Mouse (Mus musculus): ENCODE results near the gene Dnajc22.
"Not testable (repeated sequence)": the region's sequence is repeated elsewhere in the genome, so short reads cannot be mapped to it uniquely, and the experiment has no call there.

Gene Dnajc22

DNA sequence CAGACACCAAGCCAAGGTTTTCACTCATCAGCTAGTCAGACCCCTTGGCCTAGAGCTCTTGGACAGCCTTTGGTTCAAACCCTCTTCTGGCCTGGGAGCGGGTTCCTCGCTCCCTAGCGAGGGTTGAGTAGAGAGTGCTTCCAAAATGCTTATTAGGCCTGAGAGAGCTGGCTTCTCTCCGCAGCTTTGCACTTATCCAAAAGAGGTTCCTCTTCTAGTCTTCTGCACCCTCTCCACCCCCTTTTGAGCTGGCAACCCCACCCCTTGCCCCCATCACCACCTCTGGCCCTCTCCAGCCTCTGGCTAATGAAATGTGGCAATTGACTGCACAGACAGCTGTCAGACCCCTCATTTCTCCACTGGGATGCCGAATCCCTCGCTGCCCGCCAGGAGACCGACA is at the start of gene Dnajc22:
Gene Dnajc22 (plus strand): TSS at position 301 of the 400 bp plus-strand sequence.
- no peak for DNase-seq (ENCODE audit: low spot score in 2 of 2)

DNA sequence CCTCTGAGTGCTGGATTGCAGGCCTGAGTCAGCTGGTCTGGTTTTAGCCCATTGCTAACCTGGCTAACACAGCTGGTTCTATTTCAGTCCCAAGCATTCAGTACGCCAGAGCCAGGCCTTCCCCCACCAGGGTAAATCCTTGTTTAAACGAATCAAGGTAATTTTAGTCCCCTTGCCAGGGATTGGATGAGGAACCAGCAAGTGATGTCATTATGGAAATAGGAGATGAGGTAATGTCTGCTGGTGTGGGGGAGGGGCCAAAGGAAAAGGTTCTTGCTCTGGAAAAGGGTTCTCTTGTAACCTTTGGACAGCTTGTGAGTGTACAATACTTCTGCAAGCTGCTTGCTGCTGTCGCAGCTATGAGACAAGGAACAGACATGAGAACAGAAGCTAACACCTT is 48.1 kb upstream of the Dnajc22 start:
- no peak for DNase-seq (ENCODE audit: low spot score in 2 of 2)

DNA sequence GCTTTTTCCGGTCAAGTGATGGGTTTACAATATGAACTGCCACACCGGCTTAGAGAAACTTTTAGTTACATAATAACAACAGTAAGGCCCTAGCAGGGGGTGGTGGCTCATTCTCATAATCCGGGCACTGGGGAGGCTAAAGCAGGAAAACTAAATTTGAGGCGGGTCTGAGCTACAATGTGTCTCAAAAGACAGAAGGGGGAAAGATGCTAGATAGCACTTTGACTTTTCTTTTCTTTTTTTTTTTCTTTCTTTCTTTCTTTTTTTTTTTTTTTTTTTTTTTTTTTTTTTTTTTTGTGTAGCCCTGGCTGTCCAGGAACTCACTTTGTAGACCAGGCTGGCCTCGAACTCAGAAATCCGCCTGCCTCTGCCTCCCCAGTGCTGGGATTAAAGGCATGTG is 47.2 kb upstream of the Dnajc22 start:
- not testable (repeated sequence) for DNase-seq (ENCODE audit: low spot score in 2 of 2)

DNA sequence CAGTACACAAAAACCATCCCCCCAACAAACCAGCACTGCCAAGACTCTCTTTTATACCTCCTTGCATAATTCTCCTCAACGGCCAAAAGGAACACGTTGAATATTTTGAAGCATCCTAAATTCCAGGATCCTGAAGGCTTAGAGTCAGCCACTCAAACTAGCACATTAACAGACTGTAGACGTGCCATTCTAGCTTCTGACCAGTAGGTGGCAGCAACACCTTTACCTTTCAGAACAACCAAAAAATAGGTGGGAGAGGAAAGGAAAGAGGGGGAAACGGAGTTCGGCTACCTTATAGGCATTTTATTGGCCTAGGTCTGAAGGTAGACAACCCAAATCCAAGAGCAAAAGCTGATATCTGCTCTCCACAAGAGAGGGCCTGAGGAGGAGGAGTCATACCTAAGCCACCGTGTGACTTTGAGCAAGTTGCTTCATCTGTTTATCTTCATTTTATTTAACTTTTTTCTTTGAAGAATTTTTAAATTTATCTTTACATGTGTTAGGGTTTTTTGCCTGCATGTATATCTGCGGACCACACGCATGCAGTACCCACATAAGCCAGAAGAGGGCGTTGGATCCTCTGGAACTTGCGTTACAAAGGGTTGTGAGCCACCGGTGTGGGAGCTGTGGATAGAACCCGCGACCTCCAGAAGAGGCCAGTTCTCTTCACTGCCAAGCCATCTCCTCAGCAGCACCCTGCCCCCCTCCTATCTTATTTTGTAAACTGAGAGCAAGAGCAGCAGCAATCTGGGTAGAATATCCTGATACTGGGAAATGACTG is 43.3 kb upstream of the Dnajc22 start:
- peak; percentile 42 to 47 for DNase-seq (ENCODE audit: low spot score in 2 of 2)

DNA sequence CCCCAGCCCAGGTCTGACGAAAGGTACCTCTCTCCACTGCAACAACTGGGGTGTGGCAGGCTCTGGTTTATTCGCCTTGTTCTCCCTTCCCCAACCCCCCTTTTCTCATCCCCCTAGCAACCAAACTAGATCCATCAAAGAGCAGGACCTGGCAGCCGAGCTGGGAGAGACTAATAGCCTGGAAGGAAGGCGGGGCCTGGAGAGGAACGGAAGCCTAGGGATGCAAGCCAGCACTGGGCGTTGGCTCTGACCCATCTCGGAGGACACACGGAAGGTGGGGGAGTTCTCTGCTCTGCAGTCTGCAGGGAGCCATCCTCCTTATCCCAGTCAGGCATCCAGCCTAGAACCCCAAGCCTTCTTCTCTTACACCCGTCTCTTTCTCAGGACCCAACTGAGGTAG is 39.6 kb upstream of the Dnajc22 start:
- DNase-seq (ENCODE audit: low spot score in 2 of 2) = no peak

DNA sequence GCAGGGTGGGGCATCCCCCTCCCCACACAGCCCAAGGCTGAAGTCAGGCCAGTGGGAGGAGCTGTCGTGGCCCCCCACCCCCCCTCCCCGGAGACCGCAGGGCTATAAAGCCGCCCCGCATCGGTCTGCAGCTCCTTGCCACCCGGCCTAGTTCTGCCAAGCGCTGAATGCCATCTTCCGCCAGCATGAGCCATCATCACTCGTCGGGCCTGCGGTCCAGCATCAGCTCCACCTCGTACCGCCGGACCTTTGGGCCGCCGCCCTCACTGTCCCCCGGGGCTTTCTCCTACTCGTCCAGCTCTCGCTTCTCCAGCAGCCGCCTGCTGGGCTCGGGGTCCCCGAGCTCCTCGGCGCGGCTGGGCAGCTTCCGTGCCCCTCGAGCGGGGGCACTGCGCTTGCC is 37.9 kb upstream of the Dnajc22 start, which contains the start of gene Prph:
Gene Prph (plus strand): TSS at position 135 of the 400 bp plus-strand sequence.
- no peak for DNase-seq (ENCODE audit: low spot score in 2 of 2)

DNA sequence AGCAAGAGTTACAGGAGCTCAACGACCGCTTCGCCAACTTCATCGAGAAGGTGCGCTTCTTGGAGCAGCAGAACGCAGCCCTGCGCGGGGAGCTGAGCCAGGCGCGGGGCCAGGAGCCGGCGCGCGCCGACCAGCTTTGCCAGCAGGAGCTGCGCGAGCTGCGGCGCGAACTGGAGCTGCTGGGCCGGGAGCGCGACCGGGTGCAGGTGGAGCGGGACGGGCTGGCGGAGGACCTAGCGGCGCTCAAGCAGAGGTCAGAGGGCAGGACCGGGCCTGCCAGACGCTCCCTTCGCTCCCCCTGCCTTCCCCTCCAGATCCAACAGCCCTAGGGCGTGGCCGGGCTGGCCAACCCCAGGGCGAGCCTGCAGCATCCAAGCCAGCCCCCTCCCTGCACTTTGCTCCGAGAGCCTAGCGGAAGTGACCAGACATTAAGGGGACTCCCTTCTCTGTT is 37.4 kb upstream of the Dnajc22 start:
- no peak for DNase-seq (ENCODE audit: low spot score in 2 of 2)

DNA sequence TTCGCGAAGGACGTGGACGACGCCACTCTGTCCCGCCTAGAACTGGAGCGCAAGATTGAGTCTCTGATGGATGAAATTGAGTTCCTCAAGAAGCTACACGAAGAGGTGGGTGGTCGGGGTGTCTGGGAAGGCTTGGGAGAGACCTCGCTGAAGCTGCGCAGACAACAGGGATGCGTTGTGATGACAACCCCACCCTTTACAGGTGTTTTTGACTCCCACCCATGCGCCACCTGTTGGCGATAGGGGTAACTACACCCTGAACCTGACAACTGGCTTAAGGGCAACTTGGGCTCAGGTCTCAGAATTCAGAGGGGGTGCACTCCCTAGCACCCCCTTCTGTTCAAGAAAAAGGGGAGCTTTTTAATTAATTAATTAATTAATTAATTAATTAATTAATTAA is 36.6 kb upstream of the Dnajc22 start:
- no peak for DNase-seq (ENCODE audit: low spot score in 2 of 2)

DNA sequence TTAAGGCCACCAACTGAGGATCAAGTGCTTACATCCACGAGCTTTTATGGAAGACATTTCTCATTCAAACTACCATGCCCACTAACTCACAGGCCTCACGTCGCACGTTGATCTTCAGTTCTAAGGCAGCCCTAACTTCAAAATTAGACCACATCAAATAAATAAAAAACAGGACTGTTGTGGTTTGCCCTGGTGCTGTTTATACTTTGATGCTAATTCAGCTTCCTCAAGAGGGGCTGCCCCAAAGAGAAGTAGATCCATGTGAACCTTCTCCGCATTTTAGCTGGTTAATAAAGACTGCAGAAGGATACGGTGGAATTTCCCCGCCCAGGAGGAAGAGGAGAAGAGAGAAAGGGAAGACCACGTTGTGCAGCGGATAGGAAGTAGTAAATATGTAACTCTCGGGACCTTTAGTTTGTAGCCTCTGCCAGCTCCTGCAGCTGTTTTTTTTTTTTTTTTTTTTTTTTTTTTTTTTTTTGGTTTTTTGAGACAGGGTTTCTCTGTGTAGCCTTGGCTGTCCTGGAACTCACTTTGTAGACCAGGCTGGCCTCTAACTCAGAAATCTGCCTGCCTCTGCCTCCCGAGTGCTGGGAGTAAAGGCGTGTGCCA is 27.3 kb upstream of the Dnajc22 start:
- DNase-seq (ENCODE audit: low spot score in 2 of 2) = no peak

DNA sequence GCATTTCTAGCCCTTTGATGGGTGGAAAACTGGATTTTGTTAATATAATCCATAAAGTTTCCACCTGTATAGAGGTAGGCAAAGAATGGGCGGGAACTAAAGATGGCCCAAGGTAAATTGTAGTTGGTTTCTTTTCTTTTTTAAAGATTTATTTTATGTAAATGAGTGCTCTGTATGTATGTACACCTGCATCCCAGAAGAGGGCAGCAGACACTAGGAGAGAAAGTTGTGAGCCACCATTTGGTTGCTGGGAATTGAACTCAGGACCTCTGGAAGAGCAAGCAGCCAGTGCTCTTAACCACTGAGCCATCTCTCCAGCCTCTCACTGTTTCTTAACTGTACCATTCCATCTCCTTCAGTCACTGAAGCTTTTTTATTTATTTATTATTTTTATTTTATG is 21.0 kb upstream of the Dnajc22 start:
- no peak for DNase-seq (ENCODE audit: low spot score in 2 of 2)

DNA sequence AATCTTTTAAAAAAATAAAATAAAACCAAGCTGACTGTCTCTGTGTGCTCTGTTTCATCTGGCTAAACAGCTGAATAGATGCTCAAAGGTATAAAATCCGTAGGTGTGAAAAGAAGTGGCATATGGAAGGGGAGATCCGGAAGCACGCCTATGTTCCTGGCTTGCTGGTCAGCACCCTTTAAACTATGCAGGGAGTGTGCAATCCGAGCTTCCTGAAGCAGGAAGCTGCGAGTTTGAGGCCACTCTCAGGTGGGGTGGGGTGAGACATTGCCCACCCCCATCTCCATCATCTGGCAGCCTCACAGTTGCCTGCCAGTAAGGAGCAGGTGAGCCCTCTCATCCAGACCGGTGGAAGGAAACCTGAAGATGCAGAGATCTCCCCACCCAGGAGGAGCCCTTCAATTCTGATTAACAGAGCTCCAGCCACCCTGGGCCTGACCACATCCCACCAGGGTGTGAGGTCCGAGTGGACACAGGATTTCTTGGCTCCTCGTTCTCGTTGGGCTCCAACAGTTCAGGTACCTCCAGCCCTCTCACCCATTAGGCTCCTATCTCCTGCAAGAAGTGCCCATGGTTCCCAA is 18.9 kb upstream of the Dnajc22 start, which contains the start of gene Troap:
Gene Troap (plus strand): TSS at position 557 of the 581 bp plus-strand sequence.
- no peak for DNase-seq (ENCODE audit: low spot score in 2 of 2)

DNA sequence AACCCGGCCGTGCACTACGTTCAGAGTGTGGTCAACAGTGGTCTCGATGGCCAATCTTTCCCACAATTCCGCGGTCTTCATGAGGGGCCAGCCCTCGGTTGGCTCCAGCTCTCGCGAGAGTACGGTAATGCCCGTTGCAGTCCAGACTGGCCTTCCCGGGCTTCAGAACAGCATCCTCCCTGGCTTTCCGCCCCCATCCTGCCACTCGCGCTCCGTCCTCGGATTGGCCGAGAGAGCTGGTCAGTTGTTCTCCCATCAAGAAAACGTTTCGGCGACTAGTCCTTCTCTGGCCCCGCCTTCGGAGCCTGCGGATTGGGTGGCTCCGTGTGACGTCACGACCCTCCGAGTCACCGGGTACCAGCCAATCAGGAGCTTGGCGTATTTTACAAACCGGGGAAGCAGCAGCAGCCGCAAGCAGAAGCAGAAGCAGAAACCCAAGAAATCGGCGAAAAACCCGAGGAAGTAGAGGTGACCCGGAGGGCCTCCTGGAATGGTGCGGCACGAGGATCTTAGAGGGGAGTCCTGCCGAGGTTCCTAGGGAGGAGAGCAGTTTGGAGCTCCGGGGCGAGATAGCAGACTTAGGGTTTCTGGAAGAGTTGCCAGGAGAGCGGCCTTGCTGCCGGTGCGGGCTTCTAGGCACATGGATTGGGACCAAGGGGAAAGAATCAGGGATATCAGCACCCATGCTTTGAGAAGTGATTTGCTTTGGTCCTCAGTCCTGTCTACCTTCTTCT is 18.2 kb upstream of the Dnajc22 start:
- DNase-seq (ENCODE audit: low spot score in 2 of 2) = peak; percentile 96 to 98

DNA sequence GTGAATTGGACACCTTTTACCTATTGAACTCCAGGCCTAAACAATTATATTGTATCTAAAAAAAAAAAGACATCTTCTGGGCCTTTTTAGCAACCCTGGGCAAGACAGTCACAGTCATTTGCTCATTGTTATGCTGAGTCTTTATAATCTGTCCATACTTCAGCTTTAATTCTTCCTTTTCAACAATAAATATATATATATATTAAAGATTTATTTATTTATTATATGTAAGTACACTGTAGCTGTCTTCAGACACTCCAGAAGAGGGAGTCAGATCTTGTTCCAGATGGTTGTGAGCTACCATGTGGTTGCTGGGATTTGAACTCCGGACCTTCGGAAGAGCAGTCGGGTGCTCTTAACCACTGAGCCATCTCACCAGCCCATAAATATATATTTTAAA is 17.0 kb upstream of the Dnajc22 start:
- DNase-seq (ENCODE audit: low spot score in 2 of 2) = not testable (repeated sequence)

DNA sequence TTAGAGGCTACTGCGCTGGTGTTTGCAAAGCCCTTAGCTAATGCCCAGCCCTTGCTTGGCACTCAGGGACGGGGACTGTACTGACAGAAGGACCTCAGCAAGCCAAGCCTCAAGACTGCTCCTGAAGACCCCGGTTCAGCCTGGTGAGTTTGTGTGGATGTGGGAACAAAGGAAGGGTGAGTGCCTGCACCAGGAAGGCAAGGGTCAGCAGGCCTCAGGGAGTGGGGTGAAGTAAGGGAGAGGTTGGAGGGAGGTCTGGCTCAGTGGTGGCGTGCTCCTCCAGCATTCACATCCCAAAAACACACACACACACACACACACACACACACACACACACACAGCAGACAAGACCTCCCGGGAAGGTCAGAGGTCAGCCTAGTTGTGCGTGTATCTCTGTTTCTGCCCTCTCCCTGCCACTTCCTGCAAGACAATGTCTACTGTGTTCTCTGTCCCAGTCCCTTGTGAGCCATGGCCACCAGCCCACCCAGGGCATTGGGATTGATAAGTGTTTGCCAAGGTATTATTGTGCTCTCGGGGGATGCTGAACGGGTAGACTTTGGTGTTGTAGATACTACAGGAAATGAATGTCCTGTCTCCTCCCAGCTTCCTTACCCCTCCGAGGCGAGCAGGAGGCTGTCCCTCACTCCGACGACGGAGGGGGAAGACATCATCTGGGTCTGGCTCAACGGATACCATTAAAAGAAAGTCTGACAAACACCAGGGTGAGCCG is 14.6 kb upstream of the Dnajc22 start:
- DNase-seq (ENCODE audit: low spot score in 2 of 2) = no peak

DNA sequence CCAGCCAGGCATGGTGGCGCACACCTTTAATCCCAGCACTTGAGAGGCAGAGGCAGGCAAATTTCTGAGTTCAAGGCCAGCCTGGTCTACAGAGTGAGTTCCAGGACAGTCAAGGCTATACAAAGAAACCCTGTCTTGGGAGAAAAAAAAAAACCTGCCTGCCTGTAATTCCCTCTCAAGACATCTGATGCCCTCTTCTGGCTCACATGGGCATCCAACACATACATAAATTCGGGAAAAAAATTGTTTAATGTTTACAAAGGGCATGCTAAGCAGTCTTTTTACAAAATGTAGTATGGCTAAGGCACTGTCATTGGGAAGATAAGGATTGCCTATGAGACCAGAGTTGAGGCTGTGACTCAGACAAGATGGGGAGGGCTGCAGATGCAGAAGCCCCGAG is 13.2 kb upstream of the Dnajc22 start:
- DNase-seq (ENCODE audit: low spot score in 2 of 2) = no peak

DNA sequence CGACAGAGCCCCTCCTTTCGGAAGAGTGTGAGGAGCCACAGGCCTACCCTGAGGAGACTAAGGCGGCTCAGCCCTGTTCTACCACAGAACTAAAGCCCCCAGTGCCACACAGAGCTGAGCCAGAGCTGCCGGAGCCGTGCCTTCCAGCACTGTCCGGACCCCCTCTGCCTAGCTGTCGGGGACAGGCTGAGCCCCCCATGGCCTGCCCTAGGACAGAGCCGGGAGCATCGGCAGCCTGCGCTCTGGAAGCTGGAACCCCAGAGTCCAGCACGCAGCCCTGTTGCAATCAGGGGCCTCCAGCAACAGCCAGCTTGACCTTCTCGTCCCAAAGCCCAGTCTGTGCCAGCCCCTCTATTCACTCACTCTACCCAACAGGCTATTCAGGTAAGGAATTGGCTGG is 10.6 kb upstream of the Dnajc22 start:
- DNase-seq (ENCODE audit: low spot score in 2 of 2) = no peak

DNA sequence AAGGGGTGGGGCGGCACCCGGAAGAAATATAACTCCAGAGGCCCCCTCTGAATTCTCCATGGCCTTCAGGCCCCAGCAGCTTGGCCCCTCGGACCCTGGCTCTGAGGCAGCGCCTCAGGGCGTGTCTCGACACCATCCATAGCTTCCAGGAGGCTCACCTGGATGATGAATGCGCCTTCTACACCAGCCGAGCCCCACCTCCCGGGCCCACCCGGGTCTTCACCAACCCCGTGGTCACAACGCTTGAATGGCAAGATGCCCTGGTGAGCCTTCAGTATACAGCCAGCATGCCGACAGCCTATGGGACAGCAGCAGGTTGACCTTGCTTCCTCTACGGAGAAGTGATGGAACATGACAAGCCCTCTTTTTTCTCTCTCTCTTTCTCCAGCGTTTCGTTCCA is 10.1 kb upstream of the Dnajc22 start:
- no peak for DNase-seq (ENCODE audit: low spot score in 2 of 2)

DNA sequence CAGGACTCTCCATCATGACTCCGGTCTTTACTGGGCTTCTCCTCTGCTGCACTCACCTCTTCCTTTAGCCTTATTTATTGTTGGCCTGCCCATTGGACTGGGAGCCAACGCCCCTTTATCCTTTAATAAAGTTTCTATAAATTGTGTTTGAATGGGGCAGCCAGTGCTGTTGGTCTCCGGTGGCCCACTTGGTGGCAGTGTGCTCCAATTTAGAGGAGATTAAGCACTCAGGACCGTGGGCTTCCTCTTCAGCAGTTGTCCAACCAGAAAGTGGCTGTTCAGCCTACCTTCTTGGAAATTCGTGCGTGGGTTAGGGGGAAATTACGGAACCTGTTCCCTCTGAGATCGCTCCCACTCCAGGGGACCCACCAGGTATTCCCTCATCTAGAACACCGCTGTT is 9.7 kb upstream of the Dnajc22 start:
- DNase-seq (ENCODE audit: low spot score in 2 of 2) = no peak

DNA sequence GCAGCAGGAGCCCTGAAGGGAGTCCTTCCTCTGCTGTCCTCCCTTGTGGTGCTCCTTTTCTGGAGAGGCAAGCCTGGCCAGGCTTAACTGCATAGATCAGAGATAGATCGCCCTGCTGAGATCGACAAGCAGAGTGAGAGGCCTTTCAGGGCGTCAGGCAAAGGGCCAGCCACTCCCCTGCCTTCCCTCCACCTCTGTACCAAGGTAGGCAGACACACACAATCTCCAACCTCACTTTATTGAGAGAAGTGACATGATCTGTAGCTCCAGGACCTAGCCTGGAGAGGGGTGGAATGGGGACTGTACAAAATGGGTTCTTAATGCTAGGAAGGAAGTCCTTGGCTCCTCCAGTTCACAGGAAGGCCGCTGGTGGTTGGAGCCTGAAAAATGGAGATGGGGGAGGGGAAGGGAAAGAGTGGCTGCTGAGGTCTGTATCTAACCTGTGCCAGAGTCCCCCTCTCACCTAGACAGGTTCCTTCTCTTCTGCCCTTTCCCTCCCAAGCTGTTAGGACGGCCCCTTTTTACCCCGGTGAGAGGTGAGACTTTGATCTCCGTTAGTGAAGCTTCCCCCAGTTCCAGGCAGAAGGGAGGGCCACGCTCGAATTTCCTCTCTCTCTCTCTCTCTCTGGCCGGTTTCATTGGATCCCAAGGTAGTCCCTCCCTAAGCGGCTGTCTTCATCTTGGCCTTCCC is 9.0 kb upstream of the Dnajc22 start:
- DNase-seq (ENCODE audit: low spot score in 2 of 2) = no peak

DNA sequence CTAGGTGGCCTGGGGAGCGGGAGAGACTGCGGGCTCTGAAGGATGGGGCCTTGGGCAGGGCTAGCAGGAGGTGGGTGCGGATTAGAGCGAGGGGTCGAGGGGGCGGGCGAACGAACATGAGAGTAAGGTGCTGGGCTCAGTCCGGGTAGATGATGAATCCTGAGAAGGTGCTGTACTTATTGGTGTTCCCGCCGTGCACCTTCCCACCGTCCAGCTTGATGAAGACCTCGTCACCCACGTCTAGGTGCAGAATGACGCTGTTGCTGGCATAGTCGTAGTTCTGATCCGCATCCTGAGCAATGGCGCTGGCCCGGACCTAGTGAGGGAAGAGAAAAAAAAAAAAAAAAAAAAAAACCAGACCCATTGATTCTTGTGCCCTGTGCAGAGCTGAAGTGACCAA is 8.4 kb upstream of the Dnajc22 start:
- DNase-seq (ENCODE audit: low spot score in 2 of 2) = no peak

DNA sequence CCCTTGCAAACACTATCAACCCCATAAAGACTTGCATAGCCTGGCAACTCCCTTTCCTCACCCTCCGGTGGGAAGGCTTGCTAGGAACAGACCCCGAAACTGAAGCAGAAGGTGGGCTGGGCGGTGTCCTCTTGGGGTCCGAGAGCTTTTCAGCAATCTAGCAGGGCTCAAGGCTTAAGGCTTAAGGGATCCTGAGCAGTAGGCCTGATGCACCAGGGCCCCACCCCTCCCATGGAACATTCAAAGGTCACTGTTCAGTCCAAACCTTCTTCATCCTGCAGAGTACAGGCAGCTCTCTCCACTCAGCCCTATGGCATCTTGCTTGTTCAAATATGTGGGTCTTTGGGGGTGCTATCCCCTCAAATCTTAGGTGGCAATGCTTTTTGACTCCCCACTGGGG is 7.0 kb upstream of the Dnajc22 start:
- no peak for DNase-seq (ENCODE audit: low spot score in 2 of 2)

Measured in frontal cortex, postnatal 25 days (tissue).